Mouse (Mus musculus): ENCODE data around the gene Phox2a. TPM values are rescaled to one million over a fixed set of nuclear protein-coding genes. Genes with fewer than 3 reads are reported as not detected.

The Phox2a gene
- polyA plus RNA-seq, 1 experiment from 2014 or later: 3.2 TPM

DNA sequence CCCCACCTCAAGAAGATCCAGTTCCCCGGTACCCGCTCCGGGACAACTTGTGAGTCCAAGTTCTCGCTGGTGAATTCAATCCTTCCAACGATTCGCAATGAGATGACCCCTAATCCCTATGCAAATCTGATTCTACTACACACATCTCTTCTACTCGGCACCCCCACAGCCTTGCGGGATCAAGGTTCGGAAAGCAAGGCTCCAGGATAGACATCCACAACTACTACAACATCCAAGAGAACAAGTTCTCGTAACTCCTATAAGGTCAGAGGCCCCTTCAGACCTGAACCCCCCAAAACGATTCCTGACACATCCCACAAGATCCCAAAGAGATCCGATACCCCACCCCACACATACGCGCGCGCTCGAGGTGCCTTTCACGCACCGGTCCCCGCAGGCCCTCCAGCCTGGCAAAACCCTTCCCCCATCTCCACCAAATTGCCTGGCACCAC, 19.1 kb downstream of the Phox2a start:
- Histone ChIP-seq H3K27ac (ENCODE audit: low read depth, low read length) (peak overlapping the region; percentile 96), H3K9ac (ENCODE audit: low read depth, low read length) (peak overlapping the region; percentile 92), H3K36me3 (ENCODE audit: control insufficient read depth, insufficient read depth) (peaks cover 23% of the 10 kb centered on the region), H3K27me3 (replicated peaks; ENCODE audit: control insufficient read depth, insufficient read depth, low read length) (no peaks in the 10 kb centered on the region), H3K4me1 (replicated peaks; ENCODE audit: control insufficient read depth, insufficient read depth, low read length) (no peaks in the 10 kb centered on the region), H3K4me3 (ENCODE audit: low read depth, low read length) (peak overlapping the region; percentile 90), H3K9me3 (ENCODE audit: control insufficient read depth) (no peaks in the 10 kb centered on the region), H3K4me2 (replicated peaks; ENCODE audit: low read depth) (peak overlapping the region; percentile 97)
- no peak for TF ChIP-seq CTCF (IDR thresholded peaks at IDR 0.05; ENCODE audit: low read depth)
- ATAC-seq: peak; percentile 17
- under 1% methylated on average over 20 of the region's 20 CpGs for WGBS

GRCm38 (mm10) chr7:101837606-101838471, 19.7 kb downstream of the Phox2a start, which contains the start of gene Inppl1:
Gene Inppl1, minus strand, starts transcription at chr7:101838229.
- ATAC-seq: peak; percentile 73
- under 1% methylated on average over 64 of the region's 64 CpGs for WGBS
- H3K4me1 ChIP-seq (replicated peaks; ENCODE audit: control insufficient read depth, insufficient read depth, low read length): no peaks in the 10 kb centered on the region
- peak within 1 kb of the TSS; percentile 92 for H3K9ac ChIP-seq (ENCODE audit: low read depth, low read length)
- H3K9me3 ChIP-seq (ENCODE audit: control insufficient read depth): no peaks in the 10 kb centered on the region
- H3K36me3 ChIP-seq (ENCODE audit: control insufficient read depth, insufficient read depth): peaks cover 17% of the 10 kb centered on the region
- peak within 1 kb of the TSS; percentile 97 for H3K4me2 ChIP-seq (replicated peaks; ENCODE audit: low read depth)
- peak within 1 kb of the TSS; percentile 90 for H3K4me3 ChIP-seq (ENCODE audit: low read depth, low read length)
- H3K27ac ChIP-seq (ENCODE audit: low read depth, low read length): peak within 1 kb of the TSS; percentile 96
- no peaks in the 10 kb centered on the region for H3K27me3 ChIP-seq (replicated peaks; ENCODE audit: control insufficient read depth, insufficient read depth, low read length)
- TF ChIP-seq CTCF (IDR thresholded peaks at IDR 0.05; ENCODE audit: low read depth): peak; percentile 67

DNA sequence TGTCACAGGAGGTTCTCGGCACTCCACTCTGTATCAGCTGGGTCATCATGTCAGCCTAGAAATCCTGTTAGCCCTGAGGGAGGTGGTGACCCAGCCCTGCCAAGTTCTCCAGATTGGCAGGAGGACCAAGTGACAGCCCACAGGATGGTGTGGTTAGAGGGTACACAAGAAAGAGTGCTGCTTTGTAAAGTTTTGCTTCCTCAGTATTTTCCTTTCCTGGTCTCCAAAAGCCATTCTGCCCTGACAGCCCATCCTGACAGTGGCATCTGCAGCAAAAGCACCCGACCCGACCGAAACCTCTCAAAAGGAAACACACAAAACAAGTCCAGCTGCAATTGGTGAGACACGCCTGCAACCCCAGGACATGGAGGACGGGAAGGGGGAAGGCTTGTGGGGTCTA, 26.1 kb downstream of the Phox2a start:
- H3K36me3 ChIP-seq (ENCODE audit: control insufficient read depth, insufficient read depth): peaks cover 7% of the 10 kb centered on the region; the same call in 1 of the 2 replicates
- H3K4me1 ChIP-seq (replicated peaks; ENCODE audit: control insufficient read depth, insufficient read depth, low read length): no peaks in the 10 kb centered on the region
- no peaks in the 10 kb centered on the region for H3K9me3 ChIP-seq (ENCODE audit: control insufficient read depth)
- H3K4me3 ChIP-seq (ENCODE audit: low read depth, low read length): no peak overlapping the region
- H3K9ac ChIP-seq (ENCODE audit: low read depth, low read length): no peak overlapping the region
- H3K4me2 ChIP-seq (replicated peaks; ENCODE audit: low read depth): no peak overlapping the region
- TF ChIP-seq CTCF (IDR thresholded peaks at IDR 0.05; ENCODE audit: low read depth): no peak
- no peak for ATAC-seq
- H3K27ac ChIP-seq (ENCODE audit: low read depth, low read length): no peak overlapping the region
- WGBS: 61% methylated on average over 6 of the region's 6 CpGs
- H3K27me3 ChIP-seq (replicated peaks; ENCODE audit: control insufficient read depth, insufficient read depth, low read length): no peaks in the 10 kb centered on the region

- ATAC-seq: no peak
- TF ChIP-seq CTCF (IDR thresholded peaks at IDR 0.05; ENCODE audit: low read depth): no peak
- H3K9ac ChIP-seq (ENCODE audit: low read depth, low read length): no peak overlapping the region
- WGBS: 82% methylated on average over 1 of the region's 1 CpGs
- no peaks in the 10 kb centered on the region for H3K9me3 ChIP-seq (ENCODE audit: control insufficient read depth)
- no peaks in the 10 kb centered on the region for H3K4me1 ChIP-seq (replicated peaks; ENCODE audit: control insufficient read depth, insufficient read depth, low read length)
- H3K36me3 ChIP-seq (ENCODE audit: control insufficient read depth, insufficient read depth): no peaks in the 10 kb centered on the region
- no peak overlapping the region for H3K4me3 ChIP-seq (ENCODE audit: low read depth, low read length)
- H3K27me3 ChIP-seq (replicated peaks; ENCODE audit: control insufficient read depth, insufficient read depth, low read length): no peaks in the 10 kb centered on the region
- no peak overlapping the region for H3K4me2 ChIP-seq (replicated peaks; ENCODE audit: low read depth)
- no peak overlapping the region for H3K27ac ChIP-seq (ENCODE audit: low read depth, low read length)
Observed at GRCm38 (mm10) chr7:101847934-101848333, 29.8 kb downstream of the Phox2a start.

DNA sequence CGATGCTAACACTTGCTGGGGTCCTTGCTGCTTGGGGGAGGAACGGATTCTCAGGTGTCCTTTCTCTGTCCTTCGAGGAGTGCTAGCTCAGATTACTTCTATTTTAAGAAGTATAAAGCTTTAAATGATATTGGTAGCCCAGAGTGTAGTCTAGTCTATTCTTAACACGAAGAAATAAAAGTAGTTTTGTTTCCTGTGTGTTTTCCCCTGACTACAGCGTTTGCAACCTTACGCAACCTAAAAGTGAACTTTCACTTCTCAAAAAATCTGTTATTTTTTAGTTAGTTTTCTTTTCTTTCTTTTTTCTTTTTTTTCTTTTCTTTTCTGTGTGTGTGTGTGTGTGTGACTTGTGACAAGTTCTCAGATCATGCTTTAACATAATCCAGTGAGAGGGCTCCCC, 33.6 kb downstream of the Phox2a start:
- Histone ChIP-seq H3K4me3 (ENCODE audit: low read depth, low read length) (no peak overlapping the region), H3K9me3 (ENCODE audit: control insufficient read depth) (no peaks in the 10 kb centered on the region), H3K4me2 (replicated peaks; ENCODE audit: low read depth) (no peak overlapping the region), H3K27me3 (replicated peaks; ENCODE audit: control insufficient read depth, insufficient read depth, low read length) (no peaks in the 10 kb centered on the region), H3K9ac (ENCODE audit: low read depth, low read length) (no peak overlapping the region), H3K4me1 (replicated peaks; ENCODE audit: control insufficient read depth, insufficient read depth, low read length) (no peaks in the 10 kb centered on the region), H3K36me3 (ENCODE audit: control insufficient read depth, insufficient read depth) (0 out of 2 replicates have a peak, but pooled peaks cover 4% of the 10 kb centered on the region), H3K27ac (ENCODE audit: low read depth, low read length) (no peak overlapping the region)
- no peak for TF ChIP-seq CTCF (IDR thresholded peaks at IDR 0.05; ENCODE audit: low read depth)
- 79% methylated on average over 6 of the region's 6 CpGs for WGBS
- no peak for ATAC-seq

GRCm38 (mm10) chr7:101852846-101853245, 34.7 kb downstream of the Phox2a start:
- 81% methylated on average over 6 of the region's 6 CpGs for WGBS
- no peak for ATAC-seq

More at GRCm38 (mm10) chr7:101852846-101853245, 34.7 kb downstream of the Phox2a start:
- Histone ChIP-seq H3K36me3 (ENCODE audit: control insufficient read depth, insufficient read depth) (0 out of 2 replicates have a peak, but pooled peaks cover 7% of the 10 kb centered on the region), H3K4me3 (ENCODE audit: low read depth, low read length) (no peak overlapping the region), H3K27me3 (replicated peaks; ENCODE audit: control insufficient read depth, insufficient read depth, low read length) (no peaks in the 10 kb centered on the region), H3K4me2 (replicated peaks; ENCODE audit: low read depth) (no peak overlapping the region), H3K9ac (ENCODE audit: low read depth, low read length) (no peak overlapping the region), H3K27ac (ENCODE audit: low read depth, low read length) (no peak overlapping the region), H3K4me1 (replicated peaks; ENCODE audit: control insufficient read depth, insufficient read depth, low read length) (no peaks in the 10 kb centered on the region), H3K9me3 (ENCODE audit: control insufficient read depth) (no peaks in the 10 kb centered on the region)
- TF ChIP-seq CTCF (IDR thresholded peaks at IDR 0.05; ENCODE audit: low read depth): no peak
